In the genomic region with DNA sequence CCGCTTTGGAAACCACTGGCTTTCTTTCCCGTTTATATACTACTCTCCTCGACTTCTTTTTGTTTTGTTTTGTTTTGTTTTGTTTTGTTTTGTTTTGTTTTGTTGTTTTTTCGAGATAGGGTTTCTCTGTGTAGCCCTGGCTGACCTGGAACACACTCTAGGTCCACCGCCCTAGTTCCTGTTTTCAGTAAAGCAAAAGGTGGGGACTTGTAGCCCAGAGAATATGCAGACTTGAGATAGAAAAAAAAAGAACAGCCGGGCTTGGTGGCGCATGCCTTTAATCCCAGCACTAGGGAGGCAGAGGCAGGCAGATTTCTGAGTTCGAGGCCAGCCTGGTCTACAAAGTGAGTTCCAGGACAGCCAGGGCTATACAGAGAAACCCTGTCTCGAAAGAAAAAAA, we compare ENCODE assay signal across 8 mouse cellular contexts. TPM values are rescaled to one million over a fixed set of nuclear protein-coding genes. Genes with fewer than 3 reads are reported as not detected.
DNase-seq lines count a peak whose midpoint lies in the region; ATAC-seq and TF ChIP-seq lines count a peak whose summit lies in the region.
"Not testable (repeated sequence)": the region's sequence is repeated elsewhere in the genome, so short reads cannot be mapped to it uniquely, and the experiment has no call there.

No protein-coding gene starts in this region.

- peak overlapping the region; percentile 65; the same call in 1 of the 2 replicates for H3K4me3 ChIP-seq in cortical plate, adult 2 months (ENCODE audit: insufficient read depth, low read length)
- peak overlapping the region; percentile 70 for H3K4me3 ChIP-seq in forebrain, embryonic 16.5 days (replicated peaks; ENCODE audit: low read length)
- peak overlapping the region; percentile 76 for H3K4me3 ChIP-seq in heart, postnatal 0 days (ENCODE audit: low read depth, low read length)
- peak overlapping the region; percentile 77; the same call in 1 of the 2 replicates for H3K4me3 ChIP-seq in kidney, embryonic 14.5 days (ENCODE audit: low read length)
- H3K4me3 ChIP-seq in liver, embryonic 12.5 days: peak overlapping the region; percentile 79
- peak overlapping the region; percentile 80 for H3K4me3 ChIP-seq in midbrain, embryonic 10.5 days
- peak overlapping the region; percentile 74 for H3K4me3 ChIP-seq in neural tube, embryonic 15.5 days (replicated peaks)

- H3K27me3 ChIP-seq in forebrain, embryonic 16.5 days (replicated peaks; ENCODE audit: control insufficient read depth, insufficient read depth, low read length); heart, postnatal 0 days (ENCODE audit: control insufficient read depth, insufficient read depth, low read length); kidney, embryonic 14.5 days (ENCODE audit: control insufficient read depth, insufficient read depth, low read length); liver, embryonic 12.5 days (replicated peaks); midbrain, embryonic 10.5 days (ENCODE audit: low read depth, poor library complexity, severe bottlenecking); neural tube, embryonic 15.5 days (replicated peaks): not testable (repeated sequence)

- not testable (repeated sequence) for TF ChIP-seq CTCF in cortical plate, adult 2 months (IDR thresholded peaks at IDR 0.05; ENCODE audit: extremely low read depth, insufficient read depth, low read length); heart, postnatal 0 days (IDR thresholded peaks at IDR 0.05; ENCODE audit: low read depth)

- peak overlapping the region; percentile 64 for H3K4me2 ChIP-seq in forebrain, embryonic 16.5 days (ENCODE audit: low read length)
- H3K4me2 ChIP-seq in heart, postnatal 0 days (ENCODE audit: low read depth, low read length): peak overlapping the region; percentile 69
- peak overlapping the region; percentile 79 for H3K4me2 ChIP-seq in kidney, embryonic 14.5 days (replicated peaks; ENCODE audit: low read depth, low read length)
- H3K4me2 ChIP-seq in liver, embryonic 12.5 days: peak overlapping the region; percentile 78
- H3K4me2 ChIP-seq in neural tube, embryonic 15.5 days: peak overlapping the region; percentile 84

- 75% methylated on average over 9 of the region's 9 CpGs for WGBS in forebrain, embryonic 16.5 days
- WGBS in heart, postnatal 0 days: 60% methylated on average over 9 of the region's 9 CpGs
- WGBS in kidney, embryonic 14.5 days: 70% methylated on average over 9 of the region's 9 CpGs
- WGBS in liver, embryonic 12.5 days (ENCODE audit: insufficient replicate concordance): 26% methylated on average over 9 of the region's 9 CpGs
- 69% methylated on average over 9 of the region's 9 CpGs for WGBS in midbrain, embryonic 10.5 days
- WGBS in neural tube, embryonic 15.5 days: 73% methylated on average over 9 of the region's 9 CpGs

- DNase-seq in 416B (ENCODE audit: low read depth): peak; percentile 68
- not testable (repeated sequence) for DNase-seq in heart, postnatal 0 days (ENCODE audit: low spot score); midbrain, embryonic 10.5 days (ENCODE audit: low spot score)

- not testable (repeated sequence) for ATAC-seq in forebrain, embryonic 16.5 days; heart, postnatal 0 days (ENCODE audit: insufficient read depth, low read depth); kidney, embryonic 14.5 days (ENCODE audit: low FRiP score, low TSS enrichment); liver, embryonic 12.5 days; neural tube, embryonic 15.5 days (ENCODE audit: low FRiP score)

- H3K9me3 ChIP-seq in forebrain, embryonic 16.5 days (ENCODE audit: control insufficient read depth, low read length); heart, postnatal 0 days (replicated peaks; ENCODE audit: control insufficient read depth, low read length); kidney, embryonic 14.5 days (ENCODE audit: control insufficient read depth, low read length); liver, embryonic 12.5 days (replicated peaks); midbrain, embryonic 10.5 days (replicated peaks); neural tube, embryonic 15.5 days (replicated peaks): not testable (repeated sequence)

- not testable (repeated sequence) for H3K4me1 ChIP-seq in cortical plate, adult 2 months (ENCODE audit: control insufficient read depth, insufficient read depth, low read length); forebrain, embryonic 16.5 days (replicated peaks; ENCODE audit: control insufficient read depth, insufficient read depth, low read length); heart, postnatal 0 days (ENCODE audit: control insufficient read depth, insufficient read depth); kidney, embryonic 14.5 days (ENCODE audit: control insufficient read depth, insufficient read depth, low read length); midbrain, embryonic 10.5 days; neural tube, embryonic 15.5 days
- peaks cover 18% of the 10 kb centered on the region for H3K4me1 ChIP-seq in liver, embryonic 12.5 days

- TF ChIP-seq POLR2A in cortical plate, adult 2 months (IDR thresholded peaks at IDR 0.05; ENCODE audit: extremely low read depth, insufficient read depth, low read length): not testable (repeated sequence)

- not testable (repeated sequence) for H3K36me3 ChIP-seq in forebrain, embryonic 16.5 days (ENCODE audit: control insufficient read depth, insufficient read depth); heart, postnatal 0 days (replicated peaks; ENCODE audit: control insufficient read depth, insufficient read depth, low read length); kidney, embryonic 14.5 days (ENCODE audit: control insufficient read depth, insufficient read depth, low read length); midbrain, embryonic 10.5 days; neural tube, embryonic 15.5 days
- peaks cover 25% of the 10 kb centered on the region for H3K36me3 ChIP-seq in liver, embryonic 12.5 days

- TF ChIP-seq EP300 in heart, postnatal 0 days (IDR thresholded peaks at IDR 0.05; ENCODE audit: low read depth): not testable (repeated sequence)

- H3K9ac ChIP-seq in forebrain, embryonic 16.5 days (replicated peaks; ENCODE audit: low read depth, low read length); heart, postnatal 0 days (replicated peaks; ENCODE audit: low read depth, low read length): not testable (repeated sequence)
- H3K9ac ChIP-seq in kidney, embryonic 14.5 days (ENCODE audit: low read depth, low read length): peak overlapping the region; percentile 38; the same call in 1 of the 2 replicates
- peak overlapping the region; percentile 66 for H3K9ac ChIP-seq in liver, embryonic 12.5 days
- 0 out of 2 replicates have a peak overlapping the region, but pooled peaks have one; percentile 65 for H3K9ac ChIP-seq in neural tube, embryonic 15.5 days (replicated peaks)

- H3K27ac ChIP-seq in cortical plate, adult 2 months (ENCODE audit: insufficient read depth, low read length); forebrain, embryonic 16.5 days (ENCODE audit: low read length); kidney, embryonic 14.5 days (ENCODE audit: low read depth, low read length); midbrain, embryonic 10.5 days (replicated peaks); neural tube, embryonic 15.5 days (replicated peaks): not testable (repeated sequence)
- peak overlapping the region; percentile 65; the same call in 1 of the 2 replicates for H3K27ac ChIP-seq in heart, postnatal 0 days (ENCODE audit: low read depth)
- peak overlapping the region; percentile 98 for H3K27ac ChIP-seq in liver, embryonic 12.5 days

RNA-seq across cellular contexts. Expression of gene Helb, which starts 0.7 kb away (rescaled TPM):
- 3.9 and 6.2 TPM in 2 replicates for polyA plus RNA-seq in cortical plate, adult 2 months (2012; rRNA removed)
- polyA plus RNA-seq in forebrain, embryonic 16.5 days (2015; fragmentation: Nextera tagmentation; extraction: Ambion mirVana): 3.8 and 4.8 TPM in 2 replicates
- 11.2 and 15.3 TPM in 2 replicates for total RNA-seq in heart, postnatal 0 days (2014; rRNA removed; ENCODE audit: low replicate concordance)
- 5.6 and 6.0 TPM in 2 replicates for polyA plus RNA-seq in heart, postnatal 0 days (2015; fragmentation: Nextera tagmentation; extraction: Ambion mirVana)
- polyA plus RNA-seq in kidney, embryonic 14.5 days (2014; fragmentation: Nextera tagmentation; extraction: Ambion mirVana): 2.2 and 4.8 TPM in 2 replicates
- polyA plus RNA-seq in liver, embryonic 12.5 days (2016; fragmentation: Nextera tagmentation; extraction: Ambion mirVana): 10.0 and 10.7 TPM in 2 replicates
- 5.2 and 6.1 TPM in 2 replicates for polyA plus RNA-seq in midbrain, embryonic 10.5 days (2016; fragmentation: Nextera tagmentation; extraction: Ambion mirVana)
- polyA plus RNA-seq in neural tube, embryonic 15.5 days (2015; fragmentation: Nextera tagmentation; extraction: Ambion mirVana): 2.6 and 3.5 TPM in 2 replicates
